Mouse (Mus musculus) left cerebral cortex, postnatal 25 days (tissue): ENCODE measurements around the gene Dscaml1. TPM values are rescaled to one million over a fixed set of nuclear protein-coding genes. Genes with fewer than 3 reads are reported as not detected.

ENCODE experiments used
- DNase-seq, 2 experiments: peaks; one replicate each; pipeline ENCODE4 v3.0.0; 2022; ENCODE audit warnings: low spot score in 2 of 2, mixed read lengths in 1 of 2
- intact Hi-C: fragments of 180-260 bp; cut with DNase I; formaldehyde crosslinking; loops from one replicate; pipeline ENCODE4 v1.15.1; 2025
- total RNA-seq, 2 experiments: library from RNA; stranded (reverse); gene quantifications; 2 replicates each; pipeline ENCODE4 v1.2.3; 2021

Dscaml1 gene
- total RNA-seq, 2 experiments from 2014 or later: 51.1 to 51.7 TPM

DNA sequence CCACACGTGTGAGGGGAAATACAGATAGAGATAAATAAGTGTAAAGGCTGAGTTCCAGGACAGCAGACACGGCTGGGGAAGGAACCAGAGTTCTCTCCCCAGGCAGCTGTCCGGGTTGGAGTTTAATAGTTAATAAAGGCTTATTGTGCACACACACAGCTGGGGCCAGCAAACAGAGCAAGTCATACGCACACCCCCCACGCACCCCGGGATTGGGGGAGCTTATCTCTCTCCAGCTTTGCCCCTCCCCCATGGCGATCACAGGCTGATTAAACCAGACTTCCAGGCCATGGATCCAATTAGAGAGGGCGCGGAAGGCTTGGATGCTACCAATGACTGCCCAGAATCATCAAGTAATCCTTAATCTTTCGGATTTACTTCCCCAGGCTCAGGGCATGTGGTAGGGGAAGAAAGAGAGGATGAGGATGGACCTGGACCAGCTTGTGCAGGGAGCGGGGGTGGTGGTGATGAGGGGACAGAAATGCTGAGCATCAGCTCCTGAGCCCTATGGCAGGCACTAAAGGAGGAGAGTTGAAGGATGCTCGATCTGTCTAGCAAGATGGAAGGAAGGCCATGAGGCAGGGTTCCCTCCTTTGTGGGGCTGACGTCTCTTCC lies 119.7 kb downstream of the Dscaml1 start:
- intact Hi-C loops: no loop called here
- DNase-seq: no peak

DNA sequence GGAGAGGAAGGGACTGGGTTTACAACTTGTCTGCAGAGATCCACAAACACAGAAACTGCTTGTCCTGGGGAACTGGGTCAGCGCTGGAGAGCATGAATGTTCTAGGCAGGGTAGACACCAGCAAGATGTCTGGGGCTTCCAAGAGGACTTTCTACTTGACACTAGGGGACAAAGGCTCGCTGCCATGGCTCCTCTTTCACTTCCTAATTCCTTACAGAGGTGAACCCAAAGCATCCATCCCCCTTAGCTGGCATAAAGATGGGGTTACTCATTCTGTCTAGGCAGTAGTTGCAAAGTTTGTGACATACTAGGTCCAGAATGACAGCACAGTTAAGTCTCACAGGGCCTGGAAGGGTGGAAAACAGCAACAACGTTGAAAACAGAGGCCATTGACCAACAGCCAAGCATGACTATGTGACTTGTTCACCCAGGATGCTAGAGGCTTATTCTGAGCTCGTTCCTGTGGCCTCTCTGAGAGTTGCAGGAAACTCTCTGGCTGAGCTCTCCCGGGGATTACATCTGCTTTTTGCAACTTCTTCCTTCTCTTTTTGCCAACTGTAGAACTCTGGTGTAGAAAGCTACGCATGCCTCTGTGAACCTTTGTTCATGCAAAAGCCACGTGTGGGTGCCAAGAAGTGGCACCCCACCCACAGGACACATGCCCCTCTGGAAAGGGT lies 120.6 kb downstream of the Dscaml1 start:
- intact Hi-C loops: no loop called here
- no peak for DNase-seq

DNA sequence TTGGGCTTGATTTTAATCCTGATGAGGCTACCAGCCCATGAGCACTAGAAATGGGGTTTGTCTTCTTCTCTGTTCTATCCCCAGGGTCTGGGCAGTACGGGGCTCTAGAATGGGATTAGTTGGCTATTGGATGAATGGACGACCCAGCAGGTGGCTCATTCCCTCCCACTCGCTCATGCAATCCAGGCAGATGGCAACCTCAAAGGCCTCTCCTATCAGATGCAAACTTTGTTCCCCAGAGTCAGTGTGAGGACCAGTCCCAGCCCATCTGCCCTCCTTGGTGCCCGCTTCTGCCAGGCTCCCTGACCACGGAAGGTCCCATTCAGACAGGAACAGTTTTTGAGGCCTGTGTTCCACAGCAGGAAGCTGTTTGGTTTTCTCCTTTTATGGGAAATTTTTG lies 123.4 kb downstream of the Dscaml1 start:
- intact Hi-C loops: no loop called here
- DNase-seq: no peak

DNA sequence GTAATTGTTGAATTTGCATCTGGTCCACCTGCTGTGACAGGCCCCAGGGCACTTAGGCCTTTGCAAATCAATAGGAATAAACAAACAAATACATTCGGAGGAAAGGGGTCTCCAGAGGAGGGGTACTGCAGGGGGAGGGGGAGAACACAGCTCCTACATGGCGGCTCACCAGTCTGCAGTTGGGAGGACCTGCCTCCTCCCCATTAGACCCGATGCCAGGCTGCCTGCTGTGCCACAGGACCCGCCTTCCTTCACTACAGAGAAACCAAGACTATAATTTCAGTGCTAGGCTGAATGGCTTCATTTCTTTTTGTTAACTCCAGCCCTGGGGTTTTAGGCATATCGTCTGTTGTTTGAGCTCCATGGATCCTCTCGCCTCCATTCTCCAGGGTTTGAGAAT lies 123.8 kb downstream of the Dscaml1 start:
- no peak for DNase-seq
- intact Hi-C loops: no loop called here

DNA sequence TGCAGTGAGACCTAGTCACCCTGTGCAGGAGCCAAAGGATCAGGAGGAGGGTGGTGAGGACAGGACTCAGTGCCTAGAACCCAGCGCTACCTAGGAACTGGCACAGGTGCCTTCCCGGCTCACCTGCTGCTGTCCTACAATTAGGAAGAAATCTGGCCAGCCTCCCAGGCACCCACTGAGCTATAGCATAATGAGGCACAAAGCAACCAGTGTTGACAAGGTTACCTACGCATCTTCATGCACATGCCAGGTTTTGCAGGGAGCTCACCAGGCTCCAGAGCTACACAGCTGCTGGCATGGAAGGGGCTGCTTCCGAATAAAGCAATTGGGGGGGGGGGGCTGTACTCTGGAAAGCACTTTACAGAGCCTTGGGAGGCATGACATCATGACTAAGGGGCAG lies 124.2 kb downstream of the Dscaml1 start:
- intact Hi-C loops: no loop called here
- DNase-seq: no peak

DNA sequence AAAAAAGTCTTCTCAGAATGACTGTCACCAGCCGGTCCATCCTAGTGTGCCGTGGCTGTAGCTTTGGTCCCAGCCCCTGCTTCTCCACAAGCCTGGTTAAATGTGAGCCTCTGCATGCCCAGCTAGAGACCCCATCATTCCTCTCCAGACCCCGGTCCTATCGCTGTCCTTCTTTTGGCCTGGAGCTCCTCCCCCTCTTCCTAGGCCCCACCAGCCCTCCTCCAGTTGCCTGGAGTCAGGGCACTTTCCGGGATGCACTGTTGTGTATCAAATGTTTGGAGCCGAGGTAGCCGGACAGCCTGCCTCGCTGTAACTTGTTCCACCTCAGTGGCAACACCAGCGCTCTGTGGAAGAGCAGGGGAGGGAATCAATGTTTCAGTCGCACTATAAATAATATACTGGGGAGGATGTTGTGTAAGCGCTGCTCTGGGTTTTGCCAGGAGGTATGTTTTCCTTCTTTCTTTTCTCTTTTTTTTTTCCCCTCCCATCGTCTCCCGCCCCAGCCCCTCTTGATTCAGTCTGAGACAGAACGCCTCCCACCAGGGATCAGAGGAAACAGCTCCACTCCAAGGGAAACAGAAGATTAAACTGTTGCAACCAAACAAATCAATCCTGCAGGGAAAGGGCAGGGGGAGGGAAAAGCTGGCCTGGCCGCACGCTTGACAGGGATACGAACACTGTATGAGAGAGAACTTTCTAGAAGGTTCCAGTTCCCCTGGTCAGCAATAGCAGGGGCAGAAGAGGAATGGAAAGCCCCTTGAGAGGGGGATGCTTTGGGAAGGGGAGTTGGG lies 128.8 kb downstream of the Dscaml1 start:
- DNase-seq: peak; percentile 47 to 73
- intact Hi-C loops: no loop called here

DNA sequence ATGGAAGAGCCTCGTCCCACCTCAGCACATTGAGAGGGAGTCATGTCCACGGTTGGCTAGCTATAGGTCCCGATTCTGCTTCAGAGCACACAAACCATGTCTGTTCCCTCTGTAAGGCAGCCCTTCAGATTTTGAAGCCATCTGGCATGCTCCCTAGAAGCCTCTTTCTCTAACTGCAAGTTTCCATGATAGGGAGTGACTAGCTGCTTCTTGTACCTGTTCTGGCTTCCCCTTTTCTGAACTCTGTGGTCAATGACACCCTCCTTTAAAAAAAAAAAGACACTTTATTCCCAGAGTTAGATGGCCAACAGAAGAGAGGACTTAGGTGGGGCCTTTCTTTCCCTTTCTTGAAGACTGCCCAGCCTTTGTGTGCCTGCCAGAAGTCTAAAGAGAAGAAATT lies 130.5 kb downstream of the Dscaml1 start:
- DNase-seq: no peak

DNA sequence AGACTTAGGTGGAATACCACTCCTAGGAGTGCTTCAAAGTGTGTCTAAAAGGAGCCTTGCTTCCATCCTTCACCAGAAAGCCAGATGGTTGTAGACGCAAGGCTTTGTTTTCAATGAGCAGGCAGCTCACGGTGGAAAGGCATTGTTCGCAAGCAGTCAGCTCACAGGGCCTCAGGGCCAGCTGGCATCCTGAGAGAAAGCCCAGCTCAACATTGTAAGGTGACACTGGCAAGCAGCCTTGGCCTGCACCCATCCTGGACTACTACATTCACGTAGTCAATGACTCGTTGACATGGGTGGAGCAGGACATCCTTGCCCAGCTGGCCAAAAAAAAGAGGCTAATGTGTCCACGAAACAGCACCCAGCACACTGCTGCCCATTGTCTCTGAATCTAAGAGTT lies 134.6 kb downstream of the Dscaml1 start:
- intact Hi-C loops: no loop called here
- no peak for DNase-seq

More for the DNA sequence above, 130.5 kb downstream of the Dscaml1 start:
- intact Hi-C loops: no loop called here

DNA sequence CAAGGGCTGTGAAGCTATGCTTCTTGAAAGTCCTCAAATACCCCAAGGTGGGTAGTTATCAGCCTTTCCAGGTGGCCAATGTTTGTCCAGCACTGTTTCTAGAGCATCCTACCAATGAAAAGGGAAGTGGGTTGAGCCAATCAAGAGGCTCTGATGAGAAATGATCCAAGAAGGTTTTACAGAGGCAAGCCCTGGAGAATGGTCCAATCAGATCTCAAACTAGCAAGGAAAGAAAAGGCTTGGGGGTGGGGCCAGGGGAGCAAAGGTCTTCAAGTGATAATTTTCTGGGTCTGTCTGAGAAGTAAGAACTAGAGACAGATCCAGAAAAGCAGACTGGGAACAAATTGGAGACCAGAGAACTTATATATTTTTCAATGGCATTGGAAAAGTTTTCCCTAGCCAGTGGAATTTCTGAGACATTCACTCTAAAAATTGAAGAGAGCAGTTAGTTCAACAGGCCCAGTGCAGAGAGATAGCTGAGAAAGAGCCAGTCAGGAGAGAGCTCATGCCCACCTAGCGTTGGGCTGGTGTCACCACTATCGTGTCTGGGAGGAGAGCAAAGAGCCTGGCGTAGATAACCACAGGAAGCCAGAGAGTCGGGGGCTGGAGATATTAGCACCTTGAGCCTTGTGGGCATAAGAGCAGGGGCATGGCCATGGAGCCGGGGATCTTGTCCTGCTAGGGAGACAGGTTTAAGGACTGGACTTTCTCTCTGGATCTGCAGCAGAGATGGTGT lies 140.6 kb downstream of the Dscaml1 start:
- intact Hi-C loops: no loop called here
- DNase-seq: no peak

DNA sequence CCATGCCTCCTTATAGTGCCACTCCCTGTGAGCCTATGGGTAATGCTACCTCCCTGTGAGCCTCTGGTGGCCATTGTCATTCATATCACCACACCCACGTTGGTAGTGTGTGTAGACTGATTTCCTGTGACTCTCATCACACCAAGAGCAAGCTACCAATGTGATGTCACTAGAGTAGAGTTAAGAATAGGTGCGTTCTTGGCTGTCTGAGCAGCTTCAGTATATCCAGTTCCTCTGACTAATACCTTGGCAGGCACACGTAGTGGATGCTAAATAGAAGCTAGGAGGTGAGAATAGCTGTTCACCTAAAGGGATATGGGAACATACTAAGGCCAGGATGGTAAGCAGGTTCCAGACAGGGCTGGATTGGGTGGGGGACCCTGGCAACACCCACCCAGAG lies 143.3 kb downstream of the Dscaml1 start:
- peak in 1 of 2 experiments; percentile 71 for DNase-seq
- intact Hi-C loops: no loop called here

DNA sequence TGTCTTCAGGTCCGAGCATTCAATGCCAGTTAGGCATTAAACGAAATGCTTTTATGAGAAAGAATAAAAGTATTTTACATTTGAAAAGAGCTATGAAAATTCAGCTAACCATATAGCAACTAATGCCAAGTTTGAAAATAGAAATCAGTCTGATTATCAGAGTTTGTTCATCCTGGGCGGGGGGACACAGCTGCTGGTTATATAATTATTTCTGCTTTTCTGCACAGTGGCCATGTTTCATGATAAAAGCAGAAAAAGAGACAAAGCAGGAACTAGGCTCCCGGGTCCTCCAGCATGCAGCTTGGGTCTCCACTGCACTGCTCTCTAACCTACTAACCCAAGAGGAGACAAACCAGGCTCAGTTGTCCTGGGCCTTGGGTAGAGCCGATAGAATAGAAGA lies 143.9 kb downstream of the Dscaml1 start:
- intact Hi-C loops: no loop called here
- no peak for DNase-seq

DNA sequence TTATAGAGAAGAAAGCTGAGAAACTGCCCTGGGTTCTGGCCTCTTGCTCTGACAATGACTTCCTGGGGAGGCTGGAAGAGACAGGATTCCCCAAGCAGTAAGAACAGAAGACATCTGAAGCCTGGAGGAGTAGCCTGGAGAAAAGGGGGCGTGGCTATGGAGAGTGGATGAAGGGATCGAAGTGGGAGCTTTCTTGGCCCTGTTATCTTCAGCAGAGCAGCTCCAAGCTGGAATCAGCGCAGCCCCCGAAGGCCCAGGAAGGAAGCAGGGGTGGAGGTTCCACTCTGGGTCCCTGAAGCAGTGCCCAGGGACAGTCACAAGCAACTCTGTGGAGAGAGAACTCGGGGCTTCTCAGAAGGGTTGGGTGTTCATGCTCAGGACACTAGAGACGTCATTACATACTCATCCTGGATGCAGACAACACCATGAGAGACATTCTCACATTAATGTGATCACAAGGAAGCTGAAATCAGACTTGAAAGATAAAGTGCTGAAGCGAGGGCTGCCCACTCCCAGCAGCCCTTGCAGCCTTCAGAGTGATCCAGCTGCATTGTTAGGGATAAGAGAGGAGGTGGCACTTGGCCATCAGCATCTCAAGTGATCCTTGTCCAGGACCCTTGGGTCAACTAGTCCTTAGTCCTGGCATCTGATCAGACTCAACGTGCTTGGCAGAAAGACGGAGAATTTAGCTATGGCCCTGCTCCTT lies 146.5 kb downstream of the Dscaml1 start:
- no peak for DNase-seq
- intact Hi-C loops: no loop called here

DNA sequence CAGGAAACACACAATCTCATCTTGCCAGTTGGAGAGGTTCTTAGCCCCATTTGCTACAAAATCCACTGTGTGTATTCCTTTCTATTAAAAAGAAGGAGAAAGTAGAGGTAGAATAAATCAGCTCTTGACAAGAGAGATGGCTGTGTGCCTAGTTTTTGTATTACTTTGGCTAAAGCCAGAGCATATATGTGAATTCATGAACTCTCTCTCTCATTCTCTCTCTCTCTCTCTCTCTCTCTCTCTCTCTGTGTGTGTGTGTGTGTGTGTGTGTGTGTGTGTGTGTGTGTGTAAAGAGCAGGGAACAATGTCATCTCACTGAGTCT lies 147.0 kb downstream of the Dscaml1 start:
- no peak for DNase-seq
- intact Hi-C loops: no loop called here

DNA sequence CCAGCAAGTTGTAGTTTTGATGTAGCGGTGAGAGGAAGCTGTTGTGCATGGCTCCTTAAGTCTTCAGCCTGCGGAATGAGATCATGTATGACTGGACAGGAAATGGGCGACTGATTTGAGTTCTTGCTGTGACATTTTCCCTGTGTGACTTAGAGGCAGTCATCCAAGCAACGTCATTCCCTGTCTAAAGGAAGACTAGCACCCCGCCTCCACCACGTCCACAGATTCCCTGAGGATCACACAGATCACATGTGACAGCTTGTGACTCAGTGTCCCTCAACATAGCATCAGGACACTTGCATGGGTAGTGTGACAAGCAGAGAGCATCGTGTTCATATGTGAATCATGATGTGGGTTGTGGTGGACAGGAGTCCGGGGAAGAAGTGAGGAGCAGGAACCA lies 147.6 kb downstream of the Dscaml1 start:
- peak in 1 of 2 experiments; percentile 68 for DNase-seq

DNA sequence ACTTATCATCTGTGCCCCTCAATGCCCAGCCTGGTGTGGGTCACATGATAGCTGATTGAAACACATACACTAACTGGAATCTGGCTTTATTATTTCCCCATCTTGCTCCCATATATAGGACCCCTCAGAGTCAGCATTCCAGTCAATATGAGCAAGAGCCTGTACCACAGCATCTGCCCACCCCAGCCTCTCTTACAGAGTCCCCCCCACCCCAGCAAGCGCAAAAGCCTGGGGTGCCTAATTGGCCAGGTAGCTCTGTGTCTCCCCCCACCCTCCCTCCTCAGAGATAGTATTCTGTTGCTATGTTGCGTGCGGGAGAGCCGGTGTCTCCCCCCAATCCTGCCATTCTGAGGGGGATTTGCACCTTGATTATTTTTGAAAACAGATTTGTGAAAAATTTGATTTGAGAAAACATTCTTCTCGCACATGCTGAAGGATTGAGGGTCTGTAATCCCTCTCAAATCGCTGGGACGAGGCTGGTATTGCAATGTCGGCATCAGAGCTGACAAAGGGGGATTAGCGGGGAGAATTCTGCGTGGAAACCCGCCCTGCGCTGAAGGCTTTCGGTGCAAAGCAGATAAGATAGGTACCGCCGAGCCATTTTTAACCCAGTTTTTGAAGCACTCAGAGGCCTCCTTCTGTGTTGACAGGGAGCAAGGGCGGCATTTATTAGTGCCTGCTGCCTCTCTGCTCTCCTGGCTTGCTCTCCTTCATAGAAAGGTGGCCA lies 153.8 kb downstream of the Dscaml1 start:
- intact Hi-C loops: no loop called here

More for the DNA sequence above, 147.6 kb downstream of the Dscaml1 start:
- intact Hi-C loops: no loop called here

DNA sequence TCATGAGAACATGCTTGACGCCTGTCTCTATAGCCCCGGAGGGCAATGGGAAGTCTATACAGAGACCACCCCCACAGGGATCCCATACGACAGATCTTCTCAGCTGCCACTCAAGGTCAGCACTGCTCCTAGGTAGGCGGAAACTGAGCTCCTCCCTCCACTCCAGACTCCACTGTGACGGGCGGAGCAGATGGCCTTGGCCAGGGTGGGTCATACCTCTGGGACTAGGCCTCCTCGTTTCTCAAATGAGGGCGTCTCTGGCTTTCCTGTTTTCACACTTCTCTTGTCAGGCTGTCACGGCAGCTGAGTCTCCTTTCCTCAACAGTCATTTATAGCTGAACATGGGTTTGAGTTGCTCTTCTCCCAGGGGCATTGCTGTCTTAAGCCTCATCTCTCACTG lies 160.0 kb downstream of the Dscaml1 start:
- intact Hi-C loops: loop anchor here (5.0 kb wide), 1 partner anchor 154 kb away; no protein-coding TSS in a partner anchor
- DNase-seq: no peak

More for the DNA sequence above, 153.8 kb downstream of the Dscaml1 start:
- DNase-seq: no peak

DNA sequence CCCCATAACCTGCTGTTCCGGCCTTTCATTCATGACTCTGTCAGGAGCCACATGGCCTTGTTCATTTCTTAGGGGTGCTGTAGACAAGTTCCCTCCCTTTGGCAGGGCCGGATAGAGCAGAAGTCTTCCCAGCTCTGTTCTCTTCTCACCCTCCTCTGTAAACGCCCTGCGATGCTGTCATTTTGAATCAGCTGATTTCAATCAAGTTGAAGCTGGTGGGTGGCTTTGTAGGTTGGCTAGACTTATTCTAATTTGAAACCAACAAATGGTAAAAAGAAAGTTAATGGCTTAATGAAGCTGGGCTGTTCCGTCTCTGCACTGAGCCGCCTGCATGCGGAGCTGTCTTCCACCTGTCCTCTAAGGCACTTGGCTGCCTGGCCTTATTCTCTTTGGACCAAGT lies 161.3 kb downstream of the Dscaml1 start:
- intact Hi-C loops: loop anchor here (5.0 kb wide), 1 partner anchor 155 kb away; no protein-coding TSS in a partner anchor

DNA sequence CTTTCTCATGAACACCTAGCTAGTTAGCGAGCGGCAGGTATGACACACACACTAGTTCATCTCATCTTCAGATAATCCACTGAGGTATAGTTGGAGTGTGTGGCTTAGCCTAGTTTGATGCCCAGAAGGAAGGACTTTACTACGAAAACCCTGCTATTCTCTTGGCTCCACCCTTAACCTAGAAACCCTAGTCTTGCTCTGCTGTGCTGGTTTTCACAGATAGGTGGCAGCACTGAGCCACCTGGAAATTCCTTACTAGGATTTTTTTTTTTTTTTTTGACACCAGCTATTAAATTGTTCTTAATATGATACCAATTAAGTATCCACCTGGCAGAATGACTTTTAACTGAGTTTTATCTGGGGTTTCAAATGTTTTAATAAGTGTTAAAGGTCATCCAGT lies 163.4 kb downstream of the Dscaml1 start:
- intact Hi-C loops: loop anchor here (5.0 kb wide), 2 partner anchors 158 to 162 kb away; no protein-coding TSS in a partner anchor
- peak in 1 of 2 experiments; percentile 41 for DNase-seq

More for the DNA sequence above, 161.3 kb downstream of the Dscaml1 start:
- DNase-seq: peak in 1 of 2 experiments; percentile 64

DNA sequence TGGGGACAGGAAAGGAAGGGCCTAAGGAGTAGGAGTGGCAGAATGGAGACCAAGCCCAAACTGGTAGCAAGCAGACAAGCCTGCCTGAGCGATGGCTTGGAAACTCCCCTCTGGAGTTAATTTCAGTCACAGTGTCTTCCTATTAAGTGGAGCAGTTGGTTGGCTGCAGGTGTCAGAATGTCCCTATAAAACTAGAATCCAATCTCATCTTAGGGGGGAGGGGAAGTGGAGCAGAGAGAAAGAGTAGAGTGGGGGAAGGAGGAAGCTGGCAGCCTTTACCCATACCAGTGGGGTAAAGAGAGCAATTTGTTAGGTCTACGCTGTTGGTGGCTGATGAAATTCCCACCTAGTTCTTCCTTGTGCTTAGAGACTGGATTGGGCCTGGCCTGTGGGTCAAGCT lies 164.6 kb downstream of the Dscaml1 start:
- intact Hi-C loops: loop anchor here (5.0 kb wide), 1 partner anchor 161 kb away; no protein-coding TSS in a partner anchor

More for the DNA sequence above, 164.6 kb downstream of the Dscaml1 start:
- DNase-seq: no peak
